Mouse (Mus musculus) T-cell, adult 2 months (primary cell): ENCODE measurements around the gene Slc9c1.
A peak's percentile ranks its signal among the peaks of the same experiment; 100 is the strongest.
"Not testable (repeated sequence)": the region's sequence is repeated elsewhere in the genome, so short reads cannot be mapped to it uniquely, and the experiment has no call there.

Experiments used
- DNase-seq: peaks from one replicate; pipeline ENCODE4 v3.0.0; 2022; ENCODE audit warnings: low spot score

The Slc9c1 gene

GRCm38 (mm10) chr16:45535009-45535408 lies at the start of gene Slc9c1:
Gene Slc9c1 (plus strand): TSS chr16:45535309.
- DNase-seq: no peak

DNA sequence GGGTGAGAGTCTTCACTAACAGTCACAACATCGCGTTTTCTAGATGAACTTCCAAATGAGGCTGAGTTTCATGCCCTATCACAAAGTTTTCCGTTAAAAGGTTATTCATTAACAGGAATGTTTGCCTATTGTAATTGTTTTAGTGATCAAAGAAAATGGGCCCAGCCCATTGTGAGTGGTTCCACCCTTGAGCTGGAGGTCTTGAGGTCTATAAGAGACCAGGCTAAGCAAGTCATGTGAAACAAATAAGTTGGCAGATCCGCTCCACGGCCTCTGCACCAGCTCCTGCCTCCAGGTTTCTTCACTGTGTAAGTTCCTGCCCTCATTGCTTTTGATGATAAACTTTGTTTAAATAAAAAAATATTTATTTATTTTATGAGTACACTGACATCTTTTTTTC lies 42.2 kb upstream of the Slc9c1 start, which contains the start of gene Gm609:
Gene Gm609, minus strand, starts transcription at position 43 of the 400 bp plus-strand sequence.
- DNase-seq: no peak

GRCm38 (mm10) chr16:45495326-45495725 lies 39.8 kb upstream of the Slc9c1 start:
- DNase-seq: no peak

DNA sequence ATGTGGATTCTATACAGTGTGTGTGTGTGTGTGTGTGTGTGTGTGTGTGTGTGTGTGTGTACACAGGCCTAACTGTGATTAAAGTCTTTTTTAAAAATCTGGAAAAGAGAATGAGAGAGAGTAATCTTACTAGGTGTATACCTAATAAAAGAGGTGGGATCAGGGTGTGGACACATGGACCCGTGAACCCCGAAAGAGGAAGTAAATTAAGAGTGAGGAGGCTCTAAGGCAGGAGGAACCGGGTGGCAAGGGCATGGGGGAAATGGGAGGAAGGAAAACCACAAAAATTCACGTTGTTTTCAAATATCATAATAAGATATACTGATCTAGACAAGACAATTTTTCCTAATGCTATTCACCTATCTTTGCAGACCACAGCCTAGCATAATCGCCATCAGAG lies 9.6 kb upstream of the Slc9c1 start:
- DNase-seq: no peak

DNA sequence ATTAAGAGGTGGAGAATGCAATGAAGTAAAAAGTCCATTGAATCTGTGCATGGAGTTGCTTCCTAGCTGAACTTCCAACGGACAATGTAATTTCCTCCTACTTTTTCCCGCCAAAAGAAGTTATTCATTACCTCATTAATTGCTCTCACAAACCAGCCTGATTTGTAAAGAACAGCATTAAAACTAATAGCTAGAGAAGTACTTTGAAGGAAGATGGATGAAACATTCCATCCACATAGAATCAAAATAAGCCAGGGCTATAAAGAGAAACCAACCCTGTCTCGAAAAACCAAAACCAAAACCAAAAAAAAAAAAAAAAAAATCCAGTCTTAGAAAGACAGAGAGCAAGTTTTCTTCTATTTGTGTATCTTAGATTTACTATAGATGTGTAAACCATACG lies 3.2 kb upstream of the Slc9c1 start, which contains the start of gene Gm17783:
Gene Gm17783, minus strand, starts transcription at position 101 of the 400 bp plus-strand sequence.
- DNase-seq: no peak

DNA sequence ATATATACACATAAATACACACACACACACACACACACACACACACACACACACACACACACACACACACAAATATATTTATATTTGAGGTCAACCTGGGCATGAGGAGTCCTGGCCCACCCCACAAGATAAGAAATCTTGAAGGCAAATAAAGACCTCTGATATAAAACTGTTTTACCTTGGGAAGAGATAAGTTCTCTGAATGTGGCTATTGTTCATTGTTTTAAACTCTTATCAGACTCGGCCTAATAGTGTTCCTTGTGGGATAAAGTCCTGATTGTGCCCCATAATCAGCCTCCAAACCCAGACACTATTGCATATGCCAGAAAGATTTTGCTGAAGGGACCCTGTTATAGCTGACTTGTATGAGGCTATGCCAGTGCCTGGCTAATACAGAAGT lies 3.2 kb downstream of the Slc9c1 start:
- DNase-seq: not testable (repeated sequence)

DNA sequence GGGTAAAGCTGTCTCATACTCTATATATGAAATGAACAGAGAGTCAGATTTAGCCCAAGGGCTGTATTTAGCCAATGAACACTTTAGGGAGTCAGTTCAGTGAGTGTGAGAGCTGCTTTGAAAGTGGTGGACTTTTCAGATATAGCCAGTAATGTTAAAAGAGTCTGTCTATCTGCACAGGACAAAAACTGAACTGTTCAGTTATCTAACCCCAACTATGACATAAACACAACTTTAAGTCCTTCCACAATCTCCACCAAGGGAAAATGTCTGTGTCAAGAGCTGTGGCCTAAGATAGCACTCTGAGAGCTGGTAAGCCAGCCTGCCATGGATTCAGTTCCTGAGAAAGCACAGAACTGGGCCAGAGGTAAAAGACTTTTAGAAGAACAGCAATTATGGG lies 7.0 kb downstream of the Slc9c1 start:
- no peak for DNase-seq

DNA sequence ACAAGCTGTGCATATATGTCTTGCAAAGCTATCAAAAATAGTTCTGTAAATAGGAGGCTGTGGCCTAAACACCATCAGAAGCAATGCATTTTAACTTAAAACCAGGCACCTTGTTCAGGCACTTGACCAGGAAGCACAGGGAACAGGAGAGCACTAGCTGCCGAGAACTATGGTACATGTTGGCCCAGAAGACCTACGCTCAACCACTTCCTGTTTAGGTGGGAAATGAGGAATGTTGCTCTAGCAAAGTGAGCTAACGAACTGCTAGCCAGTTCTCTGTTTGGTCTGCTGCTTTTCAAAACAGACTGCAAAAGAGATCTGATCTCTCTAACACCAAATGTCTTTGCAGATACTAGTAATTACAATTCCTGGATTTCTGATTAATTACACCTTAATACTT lies 9.2 kb downstream of the Slc9c1 start:
- DNase-seq: peak; percentile 5

- no peak for DNase-seq
Observed at GRCm38 (mm10) chr16:45547982-45548381, 12.9 kb downstream of the Slc9c1 start.

GRCm38 (mm10) chr16:45551579-45551978 lies 16.5 kb downstream of the Slc9c1 start:
- DNase-seq: no peak

DNA sequence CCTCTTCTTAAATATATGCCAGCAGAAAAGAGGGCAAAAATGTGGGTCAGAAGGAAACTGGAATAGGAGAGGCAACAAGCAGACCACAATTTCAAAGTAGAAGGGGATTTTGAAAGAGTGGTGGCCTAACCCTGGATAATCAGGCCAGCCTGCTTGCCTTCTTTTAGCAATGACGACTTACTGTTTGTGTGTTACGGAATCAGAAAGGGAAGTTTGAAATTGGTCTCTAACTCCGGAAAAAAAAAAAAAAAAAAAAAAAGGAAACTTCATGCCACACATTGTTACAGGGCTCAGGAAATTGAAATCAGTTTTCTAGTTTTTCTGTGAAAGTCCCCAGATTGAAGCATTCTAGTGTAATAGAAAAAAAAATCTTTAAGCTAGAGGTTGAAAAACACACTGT lies 26.6 kb downstream of the Slc9c1 start:
- no peak for DNase-seq

- no peak for DNase-seq
Observed at GRCm38 (mm10) chr16:45572307-45572706, 37.2 kb downstream of the Slc9c1 start.

GRCm38 (mm10) chr16:45579883-45580282 lies 44.8 kb downstream of the Slc9c1 start:
- DNase-seq: no peak

DNA sequence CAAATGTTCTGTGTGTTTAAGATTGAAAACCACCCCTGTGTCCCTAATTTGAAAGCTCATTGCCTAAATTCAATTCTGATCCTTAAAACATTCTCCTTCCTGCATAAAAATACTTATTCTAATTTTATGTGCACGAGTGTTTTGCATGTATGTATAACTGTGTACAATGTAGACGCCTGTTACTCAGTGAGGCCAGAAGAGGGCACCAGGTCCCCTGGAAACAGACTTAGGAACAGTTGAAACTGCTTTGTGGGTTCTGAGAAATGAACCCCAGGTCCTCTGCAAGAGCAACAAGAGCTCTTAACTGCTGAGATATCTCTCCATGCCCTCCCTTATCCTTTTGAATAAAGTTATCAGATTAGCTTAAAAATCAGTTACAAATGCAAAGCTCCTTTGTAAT lies 47.4 kb downstream of the Slc9c1 start:
- DNase-seq: no peak

- no peak for DNase-seq
Observed at GRCm38 (mm10) chr16:45593656-45594055, 58.5 kb downstream of the Slc9c1 start.

- no peak for DNase-seq
Observed at GRCm38 (mm10) chr16:45595494-45595893, 60.4 kb downstream of the Slc9c1 start.

GRCm38 (mm10) chr16:45608481-45608954 lies 73.4 kb downstream of the Slc9c1 start:
- DNase-seq: no peak

DNA sequence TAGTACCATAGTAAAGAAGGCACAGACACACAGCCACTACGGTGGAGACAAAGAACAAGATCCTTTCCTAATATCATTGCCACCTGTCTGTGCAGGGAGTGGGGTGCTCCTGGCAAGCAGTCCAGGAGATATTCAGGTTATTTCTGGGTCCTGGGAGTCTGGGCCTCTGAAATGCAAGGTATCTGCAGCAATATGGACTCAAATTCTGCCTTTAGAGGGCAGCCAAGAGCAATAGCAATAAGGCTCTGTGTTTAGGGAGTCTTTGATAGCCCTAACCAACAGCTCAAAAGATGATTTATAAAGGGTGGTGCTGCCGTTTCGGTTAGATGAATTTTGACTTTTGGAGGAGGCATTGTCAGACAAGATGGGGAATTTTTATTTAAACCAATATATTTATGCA lies 74.2 kb downstream of the Slc9c1 start:
- no peak for DNase-seq

- no peak for DNase-seq
Observed at GRCm38 (mm10) chr16:45610267-45610666, 75.2 kb downstream of the Slc9c1 start, which contains the start of gene Gcsam. Gene Gcsam (plus strand): TSS chr16:45610380.

GRCm38 (mm10) chr16:45613247-45613646 lies 78.1 kb downstream of the Slc9c1 start:
- DNase-seq: no peak

GRCm38 (mm10) chr16:45615944-45616343 lies 80.8 kb downstream of the Slc9c1 start:
- no peak for DNase-seq

GRCm38 (mm10) chr16:45619751-45620375 lies 84.8 kb downstream of the Slc9c1 start:
- DNase-seq: no peak

- DNase-seq: no peak
Observed at GRCm38 (mm10) chr16:45623230-45623629, 88.1 kb downstream of the Slc9c1 start.

DNA sequence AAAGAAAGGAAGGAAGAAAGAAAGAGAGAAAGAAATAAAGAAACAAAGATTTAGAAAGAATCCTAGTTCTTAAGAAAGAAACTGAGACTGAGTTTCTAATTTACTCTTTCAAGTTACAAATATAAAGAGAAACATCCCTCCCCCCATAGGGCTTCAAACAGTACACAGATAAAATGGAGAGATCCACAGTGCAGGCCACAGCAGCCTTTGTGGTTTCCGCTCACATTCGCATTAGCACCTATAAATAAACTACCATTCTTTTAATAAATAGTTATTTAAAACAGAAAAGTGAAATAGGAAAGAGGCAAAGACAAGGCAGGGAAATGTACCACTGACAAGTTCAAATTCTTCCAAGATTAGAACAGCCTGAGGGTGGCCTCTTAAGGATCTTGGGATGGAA lies 89.7 kb downstream of the Slc9c1 start:
- no peak for DNase-seq
